ENCODE assay signal across 13 mouse cellular contexts in genomic region chr7:142560942-142561855, GRCm38 (mm10). TPM values are rescaled to one million over a fixed set of nuclear protein-coding genes. Genes with fewer than 3 reads are reported as not detected.
DNase-seq lines count a peak whose midpoint lies in the region; ATAC-seq lines count a peak whose summit lies in the region.
"Had no signal": no experiment of that assay in that cellular context is flagged by ENCODE, and none has a peak within 500 bp of the region (broad histone marks: within the 10 kb centered on the region; RNA-seq: fewer than 3 reads in every experiment).

No protein-coding gene starts in this region.

- intact Hi-C loops in heart, postnatal 14 days (cut with DNase I): no loop called here

- H3K27ac ChIP-seq in heart, embryonic 10.5 days: peak overlapping the region; percentile 95
- peak overlapping the region; percentile 56 for H3K27ac ChIP-seq in lung, embryonic 16.5 days (ENCODE audit: low read length)
- peak overlapping the region; percentile 85 for H3K27ac ChIP-seq in limb, embryonic 11.5 days (replicated peaks; ENCODE audit: low read depth, low read length)
- H3K27ac ChIP-seq in stomach, embryonic 15.5 days: peak overlapping the region; percentile 70
- H3K27ac ChIP-seq: forebrain, embryonic 13.5 days; macrophage had no signal

- no peak overlapping the region for H3K4me2 ChIP-seq in lung, embryonic 16.5 days (ENCODE audit: low read depth, low read length)
- no peak overlapping the region for H3K4me2 ChIP-seq in limb, embryonic 11.5 days (ENCODE audit: low read depth, severe bottlenecking)
- H3K4me2 ChIP-seq in stomach, embryonic 15.5 days: no peak overlapping the region
- H3K4me2 ChIP-seq: forebrain, embryonic 13.5 days had no signal

- no peaks in the 10 kb centered on the region for H3K9me3 ChIP-seq in heart, embryonic 10.5 days
- H3K9me3 ChIP-seq in lung, embryonic 16.5 days (ENCODE audit: control insufficient read depth, low read length): no peaks in the 10 kb centered on the region
- no peaks in the 10 kb centered on the region for H3K9me3 ChIP-seq in limb, embryonic 11.5 days (ENCODE audit: control insufficient read depth, low read length)
- H3K9me3 ChIP-seq in stomach, embryonic 15.5 days: no peaks in the 10 kb centered on the region
- H3K9me3 ChIP-seq: forebrain, embryonic 13.5 days had no signal

- H3K36me3 ChIP-seq in heart, embryonic 10.5 days: no peaks in the 10 kb centered on the region
- no peaks in the 10 kb centered on the region for H3K36me3 ChIP-seq in lung, embryonic 16.5 days (ENCODE audit: control insufficient read depth, insufficient read depth, low read length)
- no peaks in the 10 kb centered on the region for H3K36me3 ChIP-seq in limb, embryonic 11.5 days (ENCODE audit: control insufficient read depth, insufficient read depth, low read length)
- H3K36me3 ChIP-seq in stomach, embryonic 15.5 days: no peaks in the 10 kb centered on the region

- H3K9ac ChIP-seq in lung, embryonic 16.5 days (ENCODE audit: low read length): 0 out of 2 replicates have a peak overlapping the region, but pooled peaks have one; percentile 12
- no peak overlapping the region for H3K9ac ChIP-seq in limb, embryonic 11.5 days (ENCODE audit: low read length)
- no peak overlapping the region for H3K9ac ChIP-seq in stomach, embryonic 15.5 days
- H3K9ac ChIP-seq: forebrain, embryonic 13.5 days had no signal

- peak; percentile 39; the same call in 1 of the 2 replicates for ATAC-seq in lung, embryonic 16.5 days (ENCODE audit: low read depth)
- ATAC-seq in limb, embryonic 11.5 days (ENCODE audit: insufficient number of reproducible peaks, low FRiP score, low TSS enrichment, low read depth): no peak
- peak; percentile 86 for ATAC-seq in stomach, embryonic 15.5 days (ENCODE audit: insufficient read depth, low FRiP score, low read depth)
- ATAC-seq: forebrain, embryonic 13.5 days had no signal

- peaks cover 98% of the 10 kb centered on the region for H3K4me1 ChIP-seq in heart, embryonic 10.5 days
- H3K4me1 ChIP-seq in lung, embryonic 16.5 days (replicated peaks; ENCODE audit: control insufficient read depth, insufficient read depth, low read length): peaks cover 42% of the 10 kb centered on the region
- H3K4me1 ChIP-seq in limb, embryonic 11.5 days (ENCODE audit: control insufficient read depth, insufficient read depth, low read length): peaks cover 77% of the 10 kb centered on the region
- peaks cover 61% of the 10 kb centered on the region for H3K4me1 ChIP-seq in stomach, embryonic 15.5 days

- peak overlapping the region; percentile 28 for H3K4me3 ChIP-seq in heart, embryonic 10.5 days
- no peak overlapping the region for H3K4me3 ChIP-seq in lung, embryonic 16.5 days (ENCODE audit: low read length)
- H3K4me3 ChIP-seq in limb, embryonic 11.5 days (ENCODE audit: low read depth, low read length): no peak overlapping the region
- no peak overlapping the region for H3K4me3 ChIP-seq in stomach, embryonic 15.5 days (replicated peaks)
- H3K4me3 ChIP-seq: forebrain, embryonic 13.5 days; myocyte had no signal

- WGBS in heart, embryonic 10.5 days: 11% methylated on average over 18 of the region's 18 CpGs
- WGBS in lung, embryonic 16.5 days: 20% methylated on average over 18 of the region's 18 CpGs
- 9% methylated on average over 18 of the region's 18 CpGs for WGBS in limb, embryonic 11.5 days
- 33% methylated on average over 18 of the region's 18 CpGs for WGBS in stomach, embryonic 15.5 days

- no peaks in the 10 kb centered on the region for H3K27me3 ChIP-seq in heart, embryonic 10.5 days (ENCODE audit: insufficient read depth, poor library complexity, severe bottlenecking)
- no peaks in the 10 kb centered on the region for H3K27me3 ChIP-seq in lung, embryonic 16.5 days (ENCODE audit: control insufficient read depth, insufficient read depth, low read depth, low read length)
- no peaks in the 10 kb centered on the region for H3K27me3 ChIP-seq in limb, embryonic 11.5 days (ENCODE audit: control insufficient read depth, insufficient read depth, low read length)
- no peaks in the 10 kb centered on the region for H3K27me3 ChIP-seq in stomach, embryonic 15.5 days (replicated peaks)
- H3K27me3 ChIP-seq: forebrain, embryonic 13.5 days had no signal

- DNase-seq in heart, embryonic 10.5 days (ENCODE audit: low spot score): peak; percentile 88
- no peak for DNase-seq in heart, postnatal 14 days
- no peak for DNase-seq in lung, postnatal 14 days
- no peak for DNase-seq in limb, embryonic 11.5 days (ENCODE audit: low spot score)
- DNase-seq in thymus, postnatal 4 days: no peak
- DNase-seq in layer of hippocampus, postnatal 10 days (ENCODE audit: low spot score in 2 of 2): no peak
- DNase-seq: kidney, adult 18-20 months; right cerebral cortex, adult 18-20 months had no signal

RNA-seq across cellular contexts. Expression of gene Mrpl23, which starts 28.7 kb away (rescaled TPM):
- polyA plus RNA-seq in heart, embryonic 10.5 days (2016; fragmentation: Nextera tagmentation; extraction: Ambion mirVana): 17.1 and 25.1 TPM in 2 replicates
- 1 to 10 TPM; 2.7 to 7.4 TPM for total RNA-seq in heart, postnatal 14 days (2021)
- polyA plus RNA-seq in lung, embryonic 16.5 days (2015; fragmentation: Nextera tagmentation; extraction: Ambion mirVana): 17.2 and 22.4 TPM in 2 replicates
- 17.8 and 19.7 TPM in 2 replicates for polyA plus RNA-seq in limb, embryonic 11.5 days (2014; fragmentation: Nextera tagmentation; extraction: Ambion mirVana)
- polyA plus RNA-seq in stomach, embryonic 15.5 days (2015; fragmentation: Nextera tagmentation; extraction: Ambion mirVana): 21.9 and 26.2 TPM in 2 replicates
- total RNA-seq in layer of hippocampus, postnatal 10 days (2021): 10 to 100 TPM in 1 of 2 experiments, 1 to 10 TPM in 1; 8.4 to 12.9 TPM
